Mouse (Mus musculus) hindbrain, embryonic 16.5 days (tissue): ENCODE results near the gene Gm12830. TPM values are rescaled to one million over a fixed set of nuclear protein-coding genes. Genes with fewer than 3 reads are reported as not detected.
A peak's percentile ranks its signal among the peaks of the same experiment; 100 is the strongest.

Experiments used
- ATAC-seq: fragments of 200-750 bp; cut with Nextera tagmentation; 2 replicates; pipeline ENCODE4 v1.8.0; 2017; ENCODE audit warnings: moderate TSS enrichment, moderate library complexity
- H3K27ac ChIP-seq: fragments of 300-500 bp; sonication (generic); 2 replicates; pipeline ENCODE4 v1.5.1; 2014; ENCODE audit warnings: low read depth, mild to moderate bottlenecking, control low read depth, low read length, moderate library complexity
- H3K27me3 ChIP-seq: fragments of 300-500 bp; sonication (generic); replicated peaks from 2 replicates; pipeline ENCODE4 v1.6.1; 2014; ENCODE audit warnings: low read length; ENCODE audit not compliant: control insufficient read depth, insufficient read depth
- H3K36me3 ChIP-seq: fragments of 300-500 bp; sonication (generic); 2 replicates; pipeline ENCODE4 v1.6.1; 2014; ENCODE audit warnings: mild to moderate bottlenecking, low read length, moderate library complexity, mixed read lengths; ENCODE audit not compliant: control insufficient read depth, insufficient read depth
- H3K4me1 ChIP-seq: fragments of 300-500 bp; sonication (generic); 2 replicates; pipeline ENCODE4 v1.6.1; 2014; ENCODE audit warnings: low read depth, low read length; ENCODE audit not compliant: control insufficient read depth, insufficient read depth
- H3K4me2 ChIP-seq: fragments of 300-500 bp; sonication (generic); 2 replicates; pipeline ENCODE4 v1.6.1; 2014; ENCODE audit warnings: mild to moderate bottlenecking, low read length, control low read depth, moderate library complexity
- H3K4me3 ChIP-seq: fragments of 300-500 bp; sonication (generic); 2 replicates; pipeline ENCODE4 v1.5.1; 2014; ENCODE audit warnings: mild to moderate bottlenecking, low read length, control low read depth, moderate library complexity
- H3K9ac ChIP-seq: fragments of 300-500 bp; sonication (generic); 2 replicates; pipeline ENCODE4 v1.6.1; 2014; ENCODE audit warnings: low read depth, mild to moderate bottlenecking, control low read depth, low read length, moderate library complexity
- H3K9me3 ChIP-seq: fragments of 300-500 bp; sonication (generic); 2 replicates; pipeline ENCODE4 v1.6.1; 2014; ENCODE audit warnings: mild to moderate bottlenecking, low read length, moderate library complexity; ENCODE audit not compliant: control insufficient read depth
- WGBS: fragments of 180-500 bp; shearing (Covaris S2); extraction: QIAGEN DNeasy Blood & Tissue Kit; methylation state at CpG from one replicate; pipeline ENCODE4 v1.1.7; 2014; 5-methylcytosine and 5-hydroxymethylcytosine counted together
- polyA plus RNA-seq: library from polyadenylated mRNA; unstranded; fragments of >200 nt; fragmentation: Nextera tagmentation; extraction: Ambion mirVana; gene quantifications from 2 replicates; pipeline ENCODE4 v1.2.1, GENCODE M21; 2015

Gm12830 gene
- polyA plus RNA-seq = not detected in 2 replicates

GRCm38 (mm10) chr4:114821567-114822192, at the start of gene Gm12830:
Gene Gm12830, plus strand, starts transcription at chr4:114821722.
- Histone ChIP-seq H3K9me3 (no peaks in the 10 kb centered on the region), H3K4me2 (peak within 1 kb of the TSS; percentile 56), H3K9ac (peak within 1 kb of the TSS; percentile 62), H3K4me1 (peaks cover 4% of the 10 kb centered on the region), H3K36me3 (no peaks in the 10 kb centered on the region), H3K27ac (no peak within 1 kb of the TSS), H3K27me3 (peaks cover 7% of the 10 kb centered on the region; the same call in 1 of the 2 replicates), H3K4me3 (peak within 1 kb of the TSS; percentile 34)
- 1% methylated on average over 51 of the region's 51 CpGs for WGBS
- peak; percentile 83 for ATAC-seq

GRCm38 (mm10) chr4:114773316-114773715, 48.2 kb upstream of the Gm12830 start:
- H3K4me2 ChIP-seq = no peak overlapping the region
- no peaks in the 10 kb centered on the region for H3K36me3 ChIP-seq
- no peak overlapping the region for H3K9ac ChIP-seq
- ATAC-seq = no peak
- H3K4me3 ChIP-seq = no peak overlapping the region
- H3K27ac ChIP-seq = no peak overlapping the region
- WGBS = 89% methylated on average over 1 of the region's 1 CpGs
- no peaks in the 10 kb centered on the region for H3K9me3 ChIP-seq
- H3K27me3 ChIP-seq = no peaks in the 10 kb centered on the region
- no peaks in the 10 kb centered on the region for H3K4me1 ChIP-seq

GRCm38 (mm10) chr4:114777625-114778202, 43.8 kb upstream of the Gm12830 start:
- Histone ChIP-seq H3K9me3 (no peaks in the 10 kb centered on the region), H3K27ac (no peak overlapping the region), H3K4me3 (no peak overlapping the region), H3K4me2 (no peak overlapping the region), H3K36me3 (no peaks in the 10 kb centered on the region), H3K27me3 (no peaks in the 10 kb centered on the region), H3K9ac (no peak overlapping the region; the same call in 1 of the 2 replicates), H3K4me1 (no peaks in the 10 kb centered on the region; the same call in 1 of the 2 replicates)
- WGBS = 37% methylated on average over 11 of the region's 11 CpGs
- peak; percentile 62; the same call in 1 of the 2 replicates for ATAC-seq

- H3K4me1 ChIP-seq = no peaks in the 10 kb centered on the region; the same call in 1 of the 2 replicates
- WGBS = 57% methylated on average over 7 of the region's 7 CpGs
- ATAC-seq = no peak
- no peak overlapping the region for H3K4me3 ChIP-seq
- no peak overlapping the region for H3K27ac ChIP-seq
- H3K36me3 ChIP-seq = no peaks in the 10 kb centered on the region
- H3K4me2 ChIP-seq = no peak overlapping the region
- no peak overlapping the region for H3K9ac ChIP-seq
- H3K27me3 ChIP-seq = no peaks in the 10 kb centered on the region
- no peaks in the 10 kb centered on the region for H3K9me3 ChIP-seq
Observed at GRCm38 (mm10) chr4:114778716-114779474, 42.6 kb upstream of the Gm12830 start.

GRCm38 (mm10) chr4:114779475-114779757, 42.1 kb upstream of the Gm12830 start:
- Histone ChIP-seq H3K9me3 (no peaks in the 10 kb centered on the region), H3K9ac (no peak overlapping the region), H3K27ac (no peak overlapping the region), H3K4me3 (no peak overlapping the region), H3K36me3 (no peaks in the 10 kb centered on the region), H3K27me3 (no peaks in the 10 kb centered on the region), H3K4me2 (no peak overlapping the region), H3K4me1 (no peaks in the 10 kb centered on the region; the same call in 1 of the 2 replicates)
- ATAC-seq = no peak
- WGBS = 43% methylated on average over 5 of the region's 5 CpGs

GRCm38 (mm10) chr4:114779758-114780546, 41.6 kb upstream of the Gm12830 start:
- no peaks in the 10 kb centered on the region for H3K36me3 ChIP-seq
- no peak overlapping the region for H3K9ac ChIP-seq
- H3K4me2 ChIP-seq = no peak overlapping the region
- H3K4me3 ChIP-seq = no peak overlapping the region
- 55% methylated on average over 17 of the region's 17 CpGs for WGBS
- H3K27ac ChIP-seq = no peak overlapping the region
- H3K4me1 ChIP-seq = no peaks in the 10 kb centered on the region; the same call in 1 of the 2 replicates
- ATAC-seq = peak; percentile 29; the same call in 1 of the 2 replicates
- H3K27me3 ChIP-seq = no peaks in the 10 kb centered on the region
- H3K9me3 ChIP-seq = no peaks in the 10 kb centered on the region

GRCm38 (mm10) chr4:114782851-114783250, 38.7 kb upstream of the Gm12830 start:
- Histone ChIP-seq H3K9ac (no peak overlapping the region), H3K36me3 (no peaks in the 10 kb centered on the region), H3K9me3 (no peaks in the 10 kb centered on the region), H3K4me1 (no peaks in the 10 kb centered on the region; the same call in 1 of the 2 replicates), H3K4me3 (no peak overlapping the region), H3K4me2 (no peak overlapping the region), H3K27me3 (no peaks in the 10 kb centered on the region), H3K27ac (no peak overlapping the region)
- 81% methylated on average over 7 of the region's 7 CpGs for WGBS
- no peak for ATAC-seq

- no peak overlapping the region for H3K4me2 ChIP-seq
- 89% methylated on average over 2 of the region's 2 CpGs for WGBS
- no peaks in the 10 kb centered on the region for H3K9me3 ChIP-seq
- no peak overlapping the region for H3K9ac ChIP-seq
- H3K27ac ChIP-seq = no peak overlapping the region
- H3K27me3 ChIP-seq = no peaks in the 10 kb centered on the region
- H3K4me1 ChIP-seq = no peaks in the 10 kb centered on the region; the same call in 1 of the 2 replicates
- H3K4me3 ChIP-seq = no peak overlapping the region
- ATAC-seq = no peak
- H3K36me3 ChIP-seq = no peaks in the 10 kb centered on the region
Observed at GRCm38 (mm10) chr4:114784735-114785134, 36.8 kb upstream of the Gm12830 start.
